Mouse (Mus musculus) embryonic facial prominence, embryonic 11.5 days (tissue): ENCODE data around the gene Nanos1. TPM values are rescaled to one million over a fixed set of nuclear protein-coding genes. Genes with fewer than 3 reads are reported as not detected.

Experiments
- ATAC-seq: fragments of 200-750 bp; cut with Nextera tagmentation; replicated peaks from 2 replicates; pipeline ENCODE4 v1.8.0; 2017; ENCODE audit warnings: low read depth; ENCODE audit not compliant: insufficient number of reproducible peaks, low FRiP score, low TSS enrichment
- DNase-seq: peaks from one replicate; pipeline ENCODE4 v3.0.0-alpha.2; 2015; ENCODE audit warnings: low spot score
- H3K27ac ChIP-seq: fragments of 300-500 bp; sonication (generic); replicated peaks from 2 replicates; pipeline ENCODE4 v1.5.1; 2014; ENCODE audit warnings: mild to moderate bottlenecking, low read depth, low read length, control low read depth
- H3K27me3 ChIP-seq: fragments of 300-500 bp; sonication (generic); 2 replicates; pipeline ENCODE4 v1.6.1; 2014; ENCODE audit warnings: mild to moderate bottlenecking, low read length, moderate library complexity, mixed read lengths; ENCODE audit not compliant: control insufficient read depth, insufficient read depth
- H3K36me3 ChIP-seq: fragments of 300-500 bp; sonication (generic); replicated peaks from 2 replicates; pipeline ENCODE4 v1.6.1; 2014; ENCODE audit warnings: low read depth, mild to moderate bottlenecking, low read length, moderate library complexity, mixed read lengths; ENCODE audit not compliant: control insufficient read depth, insufficient read depth
- H3K4me1 ChIP-seq: fragments of 300-500 bp; sonication (generic); 2 replicates; pipeline ENCODE4 v1.6.1; 2014; ENCODE audit warnings: low read length, mixed read lengths; ENCODE audit not compliant: control insufficient read depth, insufficient read depth
- H3K4me2 ChIP-seq: fragments of 300-500 bp; sonication (generic); 2 replicates; pipeline ENCODE4 v1.6.1; 2014; ENCODE audit warnings: low read depth, mild to moderate bottlenecking, control low read depth, low read length, moderate library complexity
- H3K4me3 ChIP-seq: fragments of 300-500 bp; sonication (generic); 2 replicates; pipeline ENCODE4 v1.5.1; 2014; ENCODE audit warnings: low read depth, low read length, control low read depth
- H3K9ac ChIP-seq: fragments of 300-500 bp; sonication (generic); replicated peaks from 2 replicates; pipeline ENCODE4 v1.6.1; 2014; ENCODE audit warnings: mild to moderate bottlenecking, control low read depth, low read length
- H3K9me3 ChIP-seq: fragments of 300-500 bp; sonication (generic); replicated peaks from 2 replicates; pipeline ENCODE4 v1.6.1; 2016; ENCODE audit warnings: mild to moderate bottlenecking, low read length, inconsistent platforms, mixed read lengths; ENCODE audit not compliant: control insufficient read depth
- WGBS: fragments of 180-500 bp; shearing (Covaris S2); extraction: QIAGEN DNeasy Blood & Tissue Kit; methylation state at CpG from one replicate; pipeline ENCODE4 v1.1.7; 2014; 5-methylcytosine and 5-hydroxymethylcytosine counted together
- polyA plus RNA-seq: library from polyadenylated mRNA; unstranded; fragments of >200 nt; fragmentation: Nextera tagmentation; extraction: Ambion mirVana; gene quantifications from 2 replicates; pipeline ENCODE4 v1.2.1, GENCODE M21; 2014

Nanos1 gene
- polyA plus RNA-seq, 1 experiment from 2014 or later, result 2.3 TPM

GRCm38 (mm10) chr19:60782034-60782433, 26.2 kb downstream of the Nanos1 start:
- no peak for ATAC-seq
- Histone ChIP-seq H3K9ac (no peak overlapping the region), H3K27ac (no peak overlapping the region), H3K27me3 (no peaks in the 10 kb centered on the region), H3K4me2 (no peak overlapping the region), H3K4me1 (no peaks in the 10 kb centered on the region), H3K36me3 (peaks cover 7% of the 10 kb centered on the region), H3K4me3 (no peak overlapping the region), H3K9me3 (no peaks in the 10 kb centered on the region)
- WGBS, result 90% methylated on average over 3 of the region's 3 CpGs
- no peak for DNase-seq

- Histone ChIP-seq H3K27ac (no peak overlapping the region), H3K9ac (no peak overlapping the region), H3K36me3 (no peaks in the 10 kb centered on the region), H3K4me2 (no peak overlapping the region), H3K4me1 (no peaks in the 10 kb centered on the region), H3K27me3 (no peaks in the 10 kb centered on the region), H3K4me3 (no peak overlapping the region), H3K9me3 (no peaks in the 10 kb centered on the region)
- DNase-seq (no peak), ATAC-seq (no peak)
- WGBS, result 75% methylated on average over 1 of the region's 1 CpGs
Measured at GRCm38 (mm10) chr19:60784712-60785111, 28.9 kb downstream of the Nanos1 start.

DNA sequence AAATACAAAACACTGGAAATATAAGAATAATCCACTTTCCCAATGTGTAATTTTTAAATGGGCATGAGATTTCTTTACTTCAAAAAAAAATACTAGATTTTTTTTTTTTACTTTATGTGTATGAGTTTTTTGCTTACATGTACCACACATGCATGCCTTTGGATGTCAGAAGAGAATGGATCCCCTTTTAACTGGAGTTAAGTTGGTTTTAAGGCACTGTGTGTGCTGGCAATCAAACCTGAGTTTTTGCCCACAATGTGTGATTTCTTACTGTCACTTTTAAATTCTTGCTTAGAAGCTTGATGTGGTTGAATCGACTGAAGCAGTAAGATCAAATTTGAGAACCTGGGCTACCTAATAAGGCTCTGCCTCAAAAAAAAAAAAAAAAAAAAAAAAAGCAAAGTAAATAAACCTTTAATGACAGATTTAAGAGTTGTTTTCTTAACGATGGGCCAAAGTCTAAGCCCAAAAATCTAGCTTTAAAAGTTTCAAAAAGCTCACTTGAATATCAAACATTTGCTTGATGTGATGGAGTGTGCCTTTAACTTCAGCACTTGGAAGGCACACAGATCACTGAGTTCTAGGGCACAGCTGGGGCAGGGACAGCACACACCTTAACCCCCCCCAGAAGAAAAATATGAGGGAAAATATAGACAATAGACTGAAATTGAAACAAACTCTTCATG, 31.8 kb downstream of the Nanos1 start:
- Histone ChIP-seq H3K27me3 (no peaks in the 10 kb centered on the region), H3K4me1 (no peaks in the 10 kb centered on the region), H3K36me3 (no peaks in the 10 kb centered on the region), H3K27ac (no peak overlapping the region), H3K9me3 (no peaks in the 10 kb centered on the region), H3K9ac (no peak overlapping the region), H3K4me2 (no peak overlapping the region), H3K4me3 (no peak overlapping the region)
- ATAC-seq, result no peak
- 65% methylated on average over 2 of the region's 2 CpGs for WGBS
- DNase-seq, result no peak

- Histone ChIP-seq H3K27me3 (no peaks in the 10 kb centered on the region), H3K27ac (no peak overlapping the region), H3K9me3 (no peaks in the 10 kb centered on the region), H3K4me3 (peak overlapping the region; percentile 25), H3K36me3 (no peaks in the 10 kb centered on the region), H3K4me1 (no peaks in the 10 kb centered on the region), H3K9ac (no peak overlapping the region; the same call in 1 of the 2 replicates), H3K4me2 (peak overlapping the region; percentile 52)
- 45% methylated on average over 6 of the region's 6 CpGs for WGBS
- ATAC-seq (no peak), DNase-seq (peak; percentile 7)
Measured at GRCm38 (mm10) chr19:60788214-60788960, 32.6 kb downstream of the Nanos1 start.

- H3K27ac ChIP-seq, result peak overlapping the region; percentile 98; the same call in 1 of the 2 replicates
- peak overlapping the region; percentile 98 for H3K4me3 ChIP-seq
- no peaks in the 10 kb centered on the region for H3K36me3 ChIP-seq
- DNase-seq, result peak; percentile 5
- ATAC-seq, result no peak
- H3K4me1 ChIP-seq, result no peaks in the 10 kb centered on the region
- peak overlapping the region; percentile 47 for H3K4me2 ChIP-seq
- no peaks in the 10 kb centered on the region for H3K9me3 ChIP-seq
- 2% methylated on average over 7 of the region's 7 CpGs for WGBS
- H3K9ac ChIP-seq, result peak overlapping the region; percentile 100
- H3K27me3 ChIP-seq, result no peaks in the 10 kb centered on the region
Measured at GRCm38 (mm10) chr19:60789452-60789851, 33.7 kb downstream of the Nanos1 start.

- H3K9ac ChIP-seq, result peak overlapping the region; percentile 100
- ATAC-seq, result no peak; the same call in 1 of the 2 replicates
- WGBS, result under 1% methylated on average over 54 of the region's 60 CpGs
Measured at GRCm38 (mm10) chr19:60789919-60790506, 34.2 kb downstream of the Nanos1 start.

GRCm38 (mm10) chr19:60790551-60791161, 34.9 kb downstream of the Nanos1 start, which contains the start of gene Eif3a:
TSS of gene Eif3a (minus strand) at chr19:60790658.
- DNase-seq, result peak; percentile 96
- H3K9me3 ChIP-seq, result no peaks in the 10 kb centered on the region
- peak within 1 kb of the TSS; percentile 98 for H3K27ac ChIP-seq
- H3K4me2 ChIP-seq, result peak within 1 kb of the TSS; percentile 47
- H3K36me3 ChIP-seq, result no peaks in the 10 kb centered on the region
- ATAC-seq, result peak; percentile 96
- H3K9ac ChIP-seq, result peak within 1 kb of the TSS; percentile 100
- H3K27me3 ChIP-seq, result no peaks in the 10 kb centered on the region
- peak within 1 kb of the TSS; percentile 98 for H3K4me3 ChIP-seq
- WGBS, result under 1% methylated on average over 52 of the region's 57 CpGs
- H3K4me1 ChIP-seq, result no peaks in the 10 kb centered on the region

More at GRCm38 (mm10) chr19:60789919-60790506, 34.2 kb downstream of the Nanos1 start:
- Histone ChIP-seq H3K9me3 (no peaks in the 10 kb centered on the region), H3K4me3 (peak overlapping the region; percentile 98), H3K4me1 (no peaks in the 10 kb centered on the region), H3K27ac (peak overlapping the region; percentile 98), H3K27me3 (no peaks in the 10 kb centered on the region), H3K4me2 (peak overlapping the region; percentile 47), H3K36me3 (no peaks in the 10 kb centered on the region)
- DNase-seq, result peak; percentile 64
